Comparison of ENCODE assay signal across 19 mouse cellular contexts in the genomic region with DNA sequence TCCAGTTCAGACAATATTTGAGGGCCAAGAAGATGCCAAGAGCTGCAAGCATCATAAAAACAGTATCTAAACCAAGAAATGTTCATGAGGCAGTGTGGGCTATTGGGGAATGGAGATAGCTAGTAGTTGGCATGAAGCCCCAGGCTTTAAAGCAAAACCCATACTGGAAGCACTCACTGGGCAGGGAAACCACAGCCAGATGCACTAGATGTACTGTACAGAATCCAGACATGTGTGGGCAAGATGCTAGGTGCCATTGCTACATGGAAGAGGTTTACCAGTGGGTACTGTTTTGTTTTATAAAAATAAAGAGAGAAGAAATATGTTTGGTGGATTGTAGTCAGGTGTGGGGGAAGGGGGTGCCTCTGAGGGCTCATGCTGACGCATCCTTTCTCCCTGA.
DNase-seq lines count a peak whose midpoint lies in the region; ATAC-seq and TF ChIP-seq lines count a peak whose summit lies in the region.
"Had no signal": no experiment of that assay in that cellular context is flagged by ENCODE, and none has a peak within 500 bp of the region (broad histone marks: within the 10 kb centered on the region; RNA-seq: fewer than 3 reads in every experiment).

No protein-coding gene starts in this region.

- ATAC-seq in forebrain, embryonic 13.5 days = peak; percentile 22; the same call in 1 of the 2 replicates
- ATAC-seq in forebrain, postnatal 0 days = no peak
- no peak for ATAC-seq in midbrain, embryonic 13.5 days
- ATAC-seq: liver, postnatal 0 days had no signal

- WGBS in forebrain, embryonic 13.5 days = 87% methylated on average over 1 of the region's 1 CpGs
- WGBS in forebrain, postnatal 0 days = 93% methylated on average over 1 of the region's 1 CpGs
- 100% methylated on average over 1 of the region's 1 CpGs for WGBS in midbrain, embryonic 13.5 days

- H3K4me2 ChIP-seq in forebrain, embryonic 13.5 days = no peak overlapping the region
- H3K4me2 ChIP-seq in forebrain, postnatal 0 days (ENCODE audit: low read depth) = no peak overlapping the region
- no peak overlapping the region for H3K4me2 ChIP-seq in midbrain, embryonic 13.5 days (replicated peaks)
- H3K4me2 ChIP-seq: heart, embryonic 12.5 days; limb, embryonic 15.5 days had no signal

- H3K9me3 ChIP-seq in forebrain, embryonic 13.5 days (replicated peaks) = no peaks in the 10 kb centered on the region
- no peaks in the 10 kb centered on the region for H3K9me3 ChIP-seq in forebrain, postnatal 0 days (ENCODE audit: low read length)
- H3K9me3 ChIP-seq in midbrain, embryonic 13.5 days = no peaks in the 10 kb centered on the region
- H3K9me3 ChIP-seq: forebrain, embryonic 10.5 days; heart, embryonic 12.5 days; hindbrain, embryonic 15.5 days; limb, embryonic 15.5 days; neural tube, embryonic 12.5 days had no signal

- no peak overlapping the region for H3K27ac ChIP-seq in forebrain, embryonic 13.5 days
- no peak overlapping the region for H3K27ac ChIP-seq in forebrain, postnatal 0 days (ENCODE audit: low read depth, low read length)
- peak overlapping the region; percentile 40; the same call in 1 of the 2 replicates for H3K27ac ChIP-seq in layer of hippocampus, adult 2 months
- H3K27ac ChIP-seq in midbrain, embryonic 13.5 days = no peak overlapping the region
- H3K27ac ChIP-seq: limb, embryonic 15.5 days; neural tube, embryonic 12.5 days had no signal

- no peaks in the 10 kb centered on the region for H3K36me3 ChIP-seq in forebrain, embryonic 13.5 days (ENCODE audit: poor library complexity, severe bottlenecking)
- H3K36me3 ChIP-seq in forebrain, postnatal 0 days (ENCODE audit: insufficient read depth) = no peaks in the 10 kb centered on the region
- H3K36me3 ChIP-seq in midbrain, embryonic 13.5 days = no peaks in the 10 kb centered on the region
- H3K36me3 ChIP-seq: forebrain, embryonic 10.5 days; heart, embryonic 12.5 days; hindbrain, embryonic 15.5 days; limb, embryonic 15.5 days; neural tube, embryonic 12.5 days had no signal

- TF ChIP-seq CTCF in forebrain, postnatal 0 days (IDR thresholded peaks at IDR 0.05; ENCODE audit: low read depth) = no peak
- TF ChIP-seq CTCF in layer of hippocampus, adult 2 months (conservative IDR thresholded peaks at IDR 0.05) = no peak

- H3K27me3 ChIP-seq in forebrain, embryonic 13.5 days = peaks cover 50% of the 10 kb centered on the region
- H3K27me3 ChIP-seq in forebrain, postnatal 0 days (ENCODE audit: insufficient read depth, low read length) = no peaks in the 10 kb centered on the region
- no peaks in the 10 kb centered on the region for H3K27me3 ChIP-seq in midbrain, embryonic 13.5 days
- H3K27me3 ChIP-seq: heart, embryonic 12.5 days; hindbrain, embryonic 15.5 days; limb, embryonic 15.5 days; neural tube, embryonic 12.5 days had no signal

- peaks cover 15% of the 10 kb centered on the region for H3K4me1 ChIP-seq in forebrain, embryonic 13.5 days
- peaks cover 8% of the 10 kb centered on the region; the same call in 1 of the 2 replicates for H3K4me1 ChIP-seq in forebrain, postnatal 0 days (ENCODE audit: insufficient read depth)
- peaks cover 23% of the 10 kb centered on the region for H3K4me1 ChIP-seq in midbrain, embryonic 13.5 days (replicated peaks)

- no peak for DNase-seq in forebrain, postnatal 0 days
- DNase-seq in layer of hippocampus, adult 2 months (ENCODE audit: low spot score in 2 of 2) = no peak
- no peak for DNase-seq in layer of hippocampus, adult 11-12 months (ENCODE audit: low spot score)
- DNase-seq in right cerebral cortex, adult 18-20 months = peak; percentile 15
- no peak for DNase-seq in right cerebral cortex, postnatal 25 days
- no peak for DNase-seq in neural tube, embryonic 10.5 days (ENCODE audit: extremely low spot score, low spot score)
- DNase-seq: adrenal gland, adult 8-10 months; heart, postnatal 14 days; kidney, adult 11 months; liver, postnatal 0 days; lung, postnatal 10 days; thymus, postnatal 14 days had no signal

- H3K9ac ChIP-seq in forebrain, embryonic 13.5 days = no peak overlapping the region
- no peak overlapping the region for H3K9ac ChIP-seq in forebrain, postnatal 0 days
- no peak overlapping the region for H3K9ac ChIP-seq in midbrain, embryonic 13.5 days (replicated peaks)
- H3K9ac ChIP-seq: heart, embryonic 12.5 days; hindbrain, embryonic 15.5 days; limb, embryonic 15.5 days; liver, postnatal 0 days; neural tube, embryonic 12.5 days had no signal

- H3K4me3 ChIP-seq in forebrain, embryonic 13.5 days = no peak overlapping the region
- H3K4me3 ChIP-seq in forebrain, postnatal 0 days (ENCODE audit: low read depth, low read length) = no peak overlapping the region
- H3K4me3 ChIP-seq in layer of hippocampus, adult 2 months = no peak overlapping the region
- H3K4me3 ChIP-seq in midbrain, embryonic 13.5 days (replicated peaks) = no peak overlapping the region
- H3K4me3 ChIP-seq: forebrain, embryonic 10.5 days; heart, embryonic 12.5 days; hindbrain, embryonic 15.5 days; limb, embryonic 15.5 days; neural tube, embryonic 12.5 days had no signal
